Mouse (Mus musculus): ENCODE data around the gene C2cd5.
A peak's percentile ranks its signal among the peaks of the same experiment; 100 is the strongest.

The C2cd5 gene

GRCm38 (mm10) chr6:143099681-143100382 is at the start of gene C2cd5:
C2cd5 (minus strand) TSS chr6:143100141.
- peak; percentile 99 for DNase-seq (ENCODE audit: low read depth, low spot score)

- DNase-seq (ENCODE audit: low read depth, low spot score) = peak; percentile 50
Observed at GRCm38 (mm10) chr6:143148868-143149267, 48.9 kb upstream of the C2cd5 start.

- peak; percentile 78 for DNase-seq (ENCODE audit: low read depth, low spot score)
Observed at GRCm38 (mm10) chr6:143146756-143147155, 46.8 kb upstream of the C2cd5 start.

- no peak for DNase-seq (ENCODE audit: low read depth, low spot score)
Observed at GRCm38 (mm10) chr6:143145051-143145450, 45.1 kb upstream of the C2cd5 start.

GRCm38 (mm10) chr6:143144556-143144955 is 44.6 kb upstream of the C2cd5 start:
- no peak for DNase-seq (ENCODE audit: low read depth, low spot score)

GRCm38 (mm10) chr6:143143775-143144273 is 43.9 kb upstream of the C2cd5 start:
- peak; percentile 74 for DNase-seq (ENCODE audit: low read depth, low spot score)

- no peak for DNase-seq (ENCODE audit: low read depth, low spot score)
Observed at GRCm38 (mm10) chr6:143143321-143143720, 43.4 kb upstream of the C2cd5 start.

- peak; percentile 44 for DNase-seq (ENCODE audit: low read depth, low spot score)
Observed at GRCm38 (mm10) chr6:143142861-143143260, 42.9 kb upstream of the C2cd5 start.

GRCm38 (mm10) chr6:143141624-143142592 is 42.0 kb upstream of the C2cd5 start:
- DNase-seq (ENCODE audit: low read depth, low spot score) = peak; percentile 98

GRCm38 (mm10) chr6:143140884-143141283 is 40.9 kb upstream of the C2cd5 start:
- DNase-seq (ENCODE audit: low read depth, low spot score) = peak; percentile 74

- no peak for DNase-seq (ENCODE audit: low read depth, low spot score)
Observed at GRCm38 (mm10) chr6:143139417-143139816, 39.5 kb upstream of the C2cd5 start.

GRCm38 (mm10) chr6:143137341-143137740 is 37.4 kb upstream of the C2cd5 start:
- DNase-seq (ENCODE audit: low read depth, low spot score) = no peak

GRCm38 (mm10) chr6:143136688-143137087 is 36.7 kb upstream of the C2cd5 start:
- no peak for DNase-seq (ENCODE audit: low read depth, low spot score)

- DNase-seq (ENCODE audit: low read depth, low spot score) = peak; percentile 46
Observed at GRCm38 (mm10) chr6:143135097-143135496, 35.2 kb upstream of the C2cd5 start.

GRCm38 (mm10) chr6:143133150-143133549 is 33.2 kb upstream of the C2cd5 start:
- no peak for DNase-seq (ENCODE audit: low read depth, low spot score)

- no peak for DNase-seq (ENCODE audit: low read depth, low spot score)
Observed at GRCm38 (mm10) chr6:143131895-143132652, 32.1 kb upstream of the C2cd5 start.

GRCm38 (mm10) chr6:143130411-143130810 is 30.5 kb upstream of the C2cd5 start:
- no peak for DNase-seq (ENCODE audit: low read depth, low spot score)

GRCm38 (mm10) chr6:143129952-143130351 is 30.0 kb upstream of the C2cd5 start:
- no peak for DNase-seq (ENCODE audit: low read depth, low spot score)

GRCm38 (mm10) chr6:143129466-143129865 is 29.5 kb upstream of the C2cd5 start:
- peak; percentile 94 for DNase-seq (ENCODE audit: low read depth, low spot score)

- no peak for DNase-seq (ENCODE audit: low read depth, low spot score)
Observed at GRCm38 (mm10) chr6:143125721-143126120, 25.8 kb upstream of the C2cd5 start.

- no peak for DNase-seq (ENCODE audit: low read depth, low spot score)
Observed at GRCm38 (mm10) chr6:143119325-143119724, 19.4 kb upstream of the C2cd5 start.

- DNase-seq (ENCODE audit: low read depth, low spot score) = no peak
Observed at GRCm38 (mm10) chr6:143116779-143117178, 16.8 kb upstream of the C2cd5 start.
